Mouse (Mus musculus) MEL-GATA-1-ER (cell line): ENCODE measurements around the gene Il1f8.
"Not testable (repeated sequence)": the region's sequence is repeated elsewhere in the genome, so short reads cannot be mapped to it uniquely, and the experiment has no call there.

Experiments used
- DNase-seq: peaks from one replicate; pipeline ENCODE4 v3.0.0-alpha.2; 2012; ENCODE audit warnings: low read depth; ENCODE audit errors: extremely low read depth

The Il1f8 gene

DNA sequence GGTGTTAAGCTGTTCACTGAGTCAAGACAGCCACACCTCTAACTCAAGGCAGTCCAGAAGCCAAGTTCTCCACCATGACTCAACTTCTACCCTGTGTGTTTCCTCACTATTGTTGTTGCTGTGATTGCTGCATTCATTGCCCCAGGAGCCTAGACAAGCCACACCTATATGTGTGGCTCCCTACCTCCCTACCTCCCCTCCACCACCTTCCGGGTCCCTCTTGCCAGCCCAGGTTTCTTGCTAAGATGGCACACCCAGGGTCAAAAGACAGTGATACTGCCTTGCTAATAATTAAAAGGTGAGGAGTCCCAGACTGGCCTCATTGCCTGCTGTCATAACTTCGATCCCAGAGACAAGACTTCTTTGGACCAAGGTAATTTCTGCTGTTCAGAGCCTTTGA lies at the start of gene Il1f8:
Gene Il1f8 (plus strand): TSS at position 301 of the 400 bp plus-strand sequence.
- DNase-seq, result no peak

DNA sequence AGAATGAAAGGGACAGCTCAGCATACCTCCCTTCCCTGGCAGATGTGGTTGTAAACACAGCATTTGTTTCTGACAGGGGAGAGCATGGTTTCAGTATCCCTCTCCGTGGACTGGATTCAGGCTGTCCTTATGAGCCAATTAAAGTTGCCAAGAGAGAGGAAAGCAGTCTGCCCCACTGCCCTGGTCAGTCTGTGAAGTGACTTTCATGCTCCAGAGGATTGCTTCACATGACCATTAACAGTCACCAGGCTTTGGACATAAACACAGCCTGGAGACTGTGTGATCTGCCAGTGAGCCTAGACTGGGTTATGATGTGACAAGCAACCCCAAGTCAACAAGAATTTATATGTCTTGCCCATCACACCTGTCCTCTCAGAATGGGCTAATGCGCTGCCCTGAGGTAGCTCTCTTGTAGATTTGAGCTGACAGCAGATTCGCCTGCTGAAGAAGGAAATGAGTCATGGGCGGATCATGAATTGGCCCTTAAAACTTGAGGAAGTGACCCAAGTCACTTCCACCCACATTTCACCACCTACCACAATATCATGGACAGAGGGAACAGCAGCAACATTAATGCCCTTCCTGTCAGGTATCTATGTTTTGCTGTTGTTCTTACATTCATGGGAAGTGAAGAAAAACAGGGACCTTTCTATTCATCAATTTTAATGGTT lies 49.2 kb upstream of the Il1f8 start:
- DNase-seq, result no peak

DNA sequence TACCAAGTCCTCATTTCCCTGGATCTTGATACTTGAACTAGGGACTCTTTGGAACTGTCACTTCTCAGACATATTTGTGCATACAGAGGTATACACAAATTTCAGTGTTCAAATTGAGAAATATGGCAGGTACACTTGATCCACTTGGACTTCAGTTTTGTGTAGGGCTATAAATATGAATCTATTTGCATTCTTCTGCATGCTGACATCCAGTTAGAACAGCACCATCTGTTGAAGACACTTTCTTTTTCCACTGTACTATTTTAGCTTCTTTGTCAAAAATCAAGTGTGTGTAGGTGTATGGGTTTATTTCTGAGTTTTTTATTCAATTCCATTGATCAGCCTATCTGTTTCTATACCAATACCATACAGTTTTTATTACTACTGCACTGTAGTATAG lies 43.9 kb upstream of the Il1f8 start:
- DNase-seq, result no peak

DNA sequence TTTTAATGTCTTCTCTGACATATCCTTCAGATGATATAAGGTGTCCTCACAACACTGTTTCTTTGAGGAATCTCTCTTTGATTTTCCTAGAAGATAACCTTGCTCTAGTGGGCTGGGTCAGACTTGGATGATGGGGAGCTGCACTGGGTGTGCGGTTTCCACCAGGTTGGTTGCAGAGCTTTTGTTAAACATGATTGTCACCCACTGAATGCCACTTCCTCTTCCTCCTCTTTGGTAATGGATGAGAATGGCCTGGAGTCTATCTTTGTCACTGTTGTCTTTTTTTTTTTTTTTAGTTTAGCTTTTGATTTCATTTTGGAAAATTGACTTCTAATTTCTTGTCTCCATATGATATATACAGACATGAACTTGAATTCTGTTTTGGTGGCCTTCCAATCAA lies 18.6 kb upstream of the Il1f8 start:
- DNase-seq, result no peak

DNA sequence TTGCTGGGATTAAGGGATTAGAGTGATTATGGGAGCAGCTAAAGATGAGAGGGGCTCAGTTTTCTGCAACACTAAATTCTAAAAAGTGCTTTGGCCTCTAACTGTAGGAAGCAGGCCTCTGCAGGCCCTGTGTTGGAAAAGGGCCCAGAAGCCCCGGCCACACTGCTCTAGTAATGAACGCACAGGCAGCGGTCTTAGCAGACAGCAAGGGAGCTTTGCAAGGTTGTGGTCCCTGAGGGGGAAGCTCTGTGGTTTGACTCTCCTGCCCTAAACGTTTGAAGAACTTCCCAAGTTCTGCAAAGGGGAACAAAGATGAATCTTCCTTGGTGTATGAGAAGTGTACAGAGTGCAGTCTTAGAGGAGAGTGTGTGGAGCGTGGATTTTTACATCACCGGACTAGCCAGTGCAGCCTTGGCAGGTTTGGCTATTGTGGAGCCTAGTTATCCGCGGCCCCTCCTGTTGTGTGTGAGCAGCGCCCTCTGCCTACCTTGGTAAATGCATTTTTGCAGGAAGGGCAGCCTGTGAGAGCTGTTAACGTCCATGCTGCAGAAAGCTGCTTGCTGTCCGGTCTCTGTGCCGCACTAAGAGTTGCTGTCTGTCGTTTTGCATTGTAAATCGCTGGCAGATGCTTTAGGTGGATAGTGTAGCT lies 28.8 kb downstream of the Il1f8 start:
- DNase-seq, result not testable (repeated sequence)

DNA sequence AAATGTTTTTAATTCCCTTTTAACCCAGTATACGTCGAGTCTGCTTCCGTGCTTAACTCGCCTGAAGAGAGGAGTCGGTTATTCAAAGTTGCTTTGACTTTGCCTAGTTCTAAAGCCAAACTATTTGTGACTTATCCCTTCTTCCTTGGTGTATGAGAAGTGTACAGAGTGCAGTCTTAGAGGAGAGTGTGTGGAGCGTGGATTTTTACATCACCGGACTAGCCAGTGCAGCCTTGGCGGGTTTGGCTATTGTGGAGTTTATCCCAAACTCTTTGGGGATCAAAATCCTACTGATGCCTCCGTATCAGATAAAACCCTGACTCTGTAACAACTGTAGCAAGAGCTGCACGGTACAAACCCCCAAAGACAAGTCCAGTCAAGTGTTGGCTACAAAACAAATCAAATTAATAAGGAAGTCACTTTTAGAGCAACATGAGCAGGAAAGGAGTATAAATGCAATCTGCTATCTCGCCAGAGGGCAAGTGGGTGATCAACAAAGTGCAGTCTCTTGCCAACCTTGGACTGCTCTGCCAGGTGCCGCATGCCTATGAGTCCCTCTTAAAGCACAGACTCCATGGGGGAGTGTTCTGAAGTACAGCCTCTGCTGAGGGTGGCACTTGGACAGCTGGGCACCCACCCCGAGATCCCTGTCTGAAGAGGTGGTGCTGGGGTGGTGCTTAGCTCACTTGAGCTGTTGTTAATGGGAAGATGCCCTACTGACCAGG lies 29.6 kb downstream of the Il1f8 start:
- DNase-seq, result not testable (repeated sequence)

DNA sequence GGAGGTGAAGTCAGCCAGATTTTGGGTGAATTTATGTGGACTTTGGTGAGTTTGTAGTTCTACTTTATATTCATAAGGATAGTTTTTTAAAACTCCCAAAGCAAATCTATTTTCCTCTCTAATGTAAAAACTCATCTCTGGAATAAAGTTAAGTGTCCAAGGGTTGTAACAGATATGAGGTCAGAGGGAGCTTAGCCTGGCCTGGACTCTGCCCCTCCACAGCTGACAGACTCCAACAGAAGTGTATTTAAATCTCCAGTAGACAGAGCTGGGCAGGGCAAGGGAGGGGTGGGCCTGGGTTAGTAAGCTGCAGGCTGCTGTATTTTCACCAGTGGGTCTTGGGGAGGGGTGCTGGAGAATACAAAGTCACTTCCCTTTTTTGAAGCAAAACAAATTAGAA lies 31.1 kb downstream of the Il1f8 start:
- DNase-seq, result not testable (repeated sequence)

DNA sequence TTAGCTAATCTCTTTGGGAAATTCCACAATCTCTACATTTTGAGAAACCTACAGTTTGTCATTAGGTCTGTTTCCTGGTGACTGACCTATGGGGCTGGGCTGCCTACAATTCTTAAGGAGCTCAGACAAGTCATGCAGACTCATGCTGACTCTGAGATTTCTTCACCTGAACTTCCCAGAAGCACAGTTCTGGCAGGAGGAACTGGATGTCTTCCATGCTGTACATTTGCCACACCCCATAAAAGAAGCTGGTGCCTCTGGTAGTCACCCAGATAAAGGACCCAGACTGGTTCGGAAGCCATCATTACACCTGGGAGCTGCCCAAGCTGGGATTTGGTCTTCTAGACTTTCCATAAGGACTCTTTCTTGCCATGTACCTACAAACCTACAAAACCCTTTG lies 33.2 kb downstream of the Il1f8 start, which contains the start of gene Il1f9:
Gene Il1f9 (plus strand): TSS at position 301 of the 400 bp plus-strand sequence.
- DNase-seq, result no peak

DNA sequence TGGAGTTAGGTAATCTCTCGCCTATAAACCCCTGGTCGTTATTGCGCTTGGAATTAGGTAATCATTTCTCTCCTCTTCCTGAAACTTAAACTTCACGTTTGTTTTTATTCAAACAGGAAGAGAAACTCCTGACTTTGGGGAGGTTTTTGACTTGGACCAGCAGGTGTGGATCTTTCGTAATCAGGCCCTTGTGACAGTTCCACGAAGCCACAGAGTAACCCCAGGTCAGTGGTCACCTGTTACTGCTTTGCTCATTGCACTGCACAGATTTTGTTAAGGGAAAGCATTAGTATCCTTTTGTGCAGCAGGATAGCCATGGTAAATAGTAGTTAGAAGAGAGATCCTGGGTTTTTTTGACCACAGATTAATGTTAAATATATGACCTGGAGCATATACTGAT lies 34.6 kb downstream of the Il1f8 start:
- DNase-seq, result no peak

DNA sequence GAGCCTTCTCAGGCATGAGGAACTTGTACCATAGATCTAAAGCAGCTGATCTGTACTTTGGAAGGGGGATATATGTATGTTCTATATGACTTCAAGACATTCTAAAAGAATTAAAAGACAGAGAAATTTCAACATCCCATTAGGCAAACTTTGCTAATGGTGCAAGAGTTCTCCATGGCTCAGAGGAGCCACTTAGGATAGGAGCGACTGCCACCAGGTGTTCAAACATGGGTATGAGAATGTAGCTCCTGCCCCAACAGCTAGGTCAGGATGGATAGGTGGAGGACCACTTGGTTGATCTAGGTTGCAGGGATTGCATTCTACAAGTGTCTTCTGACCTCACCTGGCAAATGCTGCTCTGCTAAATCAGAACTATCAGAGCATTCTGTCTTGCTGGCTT lies 35.2 kb downstream of the Il1f8 start:
- no peak for DNase-seq
